Mouse (Mus musculus): Measurements from ENCODE around the gene Lars2.
"Not testable (repeated sequence)": the region's sequence is repeated elsewhere in the genome, so short reads cannot be mapped to it uniquely, and the experiment has no call there.

Gene Lars2

GRCm38 (mm10) chr9:123366708-123367385, at the start of gene Lars2:
Gene Lars2, plus strand, starts transcription at chr9:123366927.
- ATAC-seq (ENCODE audit: low TSS enrichment), result peak; percentile 99

GRCm38 (mm10) chr9:123326106-123326505, 40.6 kb upstream of the Lars2 start:
- ATAC-seq (ENCODE audit: low TSS enrichment), result no peak

- no peak for ATAC-seq (ENCODE audit: low TSS enrichment)
Observed at GRCm38 (mm10) chr9:123328336-123328735, 38.4 kb upstream of the Lars2 start.

- ATAC-seq (ENCODE audit: low TSS enrichment), result no peak
Observed at GRCm38 (mm10) chr9:123329831-123330230, 36.9 kb upstream of the Lars2 start.

GRCm38 (mm10) chr9:123330271-123330670, 36.5 kb upstream of the Lars2 start:
- not testable (repeated sequence) for ATAC-seq (ENCODE audit: low TSS enrichment)

- no peak for ATAC-seq (ENCODE audit: low TSS enrichment)
Observed at GRCm38 (mm10) chr9:123333479-123333878, 33.2 kb upstream of the Lars2 start.

GRCm38 (mm10) chr9:123335044-123335670, 31.6 kb upstream of the Lars2 start:
- no peak for ATAC-seq (ENCODE audit: low TSS enrichment)

- no peak for ATAC-seq (ENCODE audit: low TSS enrichment)
Observed at GRCm38 (mm10) chr9:123339651-123340144, 27.0 kb upstream of the Lars2 start.

GRCm38 (mm10) chr9:123341256-123341655, 25.5 kb upstream of the Lars2 start:
- ATAC-seq (ENCODE audit: low TSS enrichment), result no peak

- ATAC-seq (ENCODE audit: low TSS enrichment), result no peak
Observed at GRCm38 (mm10) chr9:123343069-123343468, 23.7 kb upstream of the Lars2 start.

- ATAC-seq (ENCODE audit: low TSS enrichment), result not testable (repeated sequence)
Observed at GRCm38 (mm10) chr9:123349286-123349685, 17.4 kb upstream of the Lars2 start.

GRCm38 (mm10) chr9:123359981-123360380, 6.7 kb upstream of the Lars2 start:
- no peak for ATAC-seq (ENCODE audit: low TSS enrichment)

GRCm38 (mm10) chr9:123365353-123365752, 1.4 kb upstream of the Lars2 start:
- no peak for ATAC-seq (ENCODE audit: low TSS enrichment)

GRCm38 (mm10) chr9:123365942-123366707, 602 bp upstream of the Lars2 start:
- no peak for ATAC-seq (ENCODE audit: low TSS enrichment)

GRCm38 (mm10) chr9:123367636-123368035, 909 bp downstream of the Lars2 start:
- ATAC-seq (ENCODE audit: low TSS enrichment), result no peak

GRCm38 (mm10) chr9:123382399-123382798, 15.7 kb downstream of the Lars2 start:
- ATAC-seq (ENCODE audit: low TSS enrichment), result no peak

GRCm38 (mm10) chr9:123384696-123385095, 18.0 kb downstream of the Lars2 start:
- peak; percentile 69 for ATAC-seq (ENCODE audit: low TSS enrichment)

GRCm38 (mm10) chr9:123385352-123386198, 18.8 kb downstream of the Lars2 start:
- peak; percentile 39 for ATAC-seq (ENCODE audit: low TSS enrichment)

- no peak for ATAC-seq (ENCODE audit: low TSS enrichment)
Observed at GRCm38 (mm10) chr9:123386347-123386746, 19.6 kb downstream of the Lars2 start.

GRCm38 (mm10) chr9:123388087-123389007, 21.6 kb downstream of the Lars2 start:
- ATAC-seq (ENCODE audit: low TSS enrichment), result not testable (repeated sequence)
